Mouse (Mus musculus) CD4-positive, CD25-positive, alpha-beta regulatory T cell, adult 2 months (primary cell): ENCODE measurements around the gene Gm49486.

Source experiments
- DNase-seq: peaks from one replicate; pipeline ENCODE4 v3.0.0-alpha.2; 2012; ENCODE audit warnings: low read depth, low spot score

The Gm49486 gene

GRCm38 (mm10) chr15:79270317-79271123 lies 41.3 kb downstream of the Gm49486 start:
- peak; percentile 93 for DNase-seq

DNA sequence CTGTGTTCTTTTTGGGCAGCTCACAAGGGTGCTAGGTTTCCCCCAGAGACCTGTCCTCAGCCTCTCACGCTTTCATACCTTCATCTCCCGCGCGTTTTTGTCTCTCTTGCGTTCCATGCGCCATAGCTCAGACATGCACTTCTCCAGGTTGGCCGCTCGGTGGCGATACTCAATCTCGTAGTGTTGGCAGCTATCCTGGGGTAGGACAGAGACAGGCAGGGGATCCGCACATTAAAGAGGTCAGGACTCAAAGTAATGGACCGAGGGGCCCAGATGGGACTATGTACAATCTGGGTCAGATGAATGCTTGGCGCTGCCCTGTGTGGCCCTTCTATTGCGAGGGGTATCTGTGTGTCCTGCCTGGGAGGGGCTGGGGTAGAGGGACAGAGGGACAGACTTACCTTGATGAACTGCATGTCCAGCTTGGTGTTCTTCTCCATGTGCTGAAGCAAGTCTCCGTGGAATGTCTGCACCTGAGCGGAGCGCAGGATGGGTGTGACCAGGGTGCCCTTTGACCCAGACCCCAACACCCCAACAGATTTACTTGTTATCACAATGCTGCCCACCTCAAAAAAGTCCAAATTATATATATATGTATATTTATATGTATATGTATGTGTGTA lies 42.0 kb downstream of the Gm49486 start:
- DNase-seq: peak; percentile 88

DNA sequence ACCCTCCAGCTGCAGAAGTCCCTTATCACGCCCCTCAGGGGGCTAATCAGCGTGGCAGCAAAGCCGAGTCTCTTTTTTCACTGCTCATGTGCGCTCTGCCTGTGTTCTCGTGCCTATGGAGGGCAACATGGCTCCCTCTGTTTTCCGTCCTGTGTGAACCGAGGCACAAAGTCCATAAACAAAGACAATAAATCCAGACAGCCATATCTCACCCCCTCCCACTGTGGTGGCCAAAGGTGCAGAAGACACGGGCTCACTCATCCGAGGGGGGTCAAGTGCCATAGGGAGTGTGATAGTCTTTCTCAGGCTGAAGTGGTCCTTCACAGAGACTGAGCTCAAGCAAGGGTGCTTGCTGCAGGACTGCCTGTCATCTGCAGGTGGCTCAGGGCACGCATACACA lies 43.8 kb downstream of the Gm49486 start:
- DNase-seq: no peak

- DNase-seq: no peak
Measured at GRCm38 (mm10) chr15:79277728-79278127, 48.5 kb downstream of the Gm49486 start.

DNA sequence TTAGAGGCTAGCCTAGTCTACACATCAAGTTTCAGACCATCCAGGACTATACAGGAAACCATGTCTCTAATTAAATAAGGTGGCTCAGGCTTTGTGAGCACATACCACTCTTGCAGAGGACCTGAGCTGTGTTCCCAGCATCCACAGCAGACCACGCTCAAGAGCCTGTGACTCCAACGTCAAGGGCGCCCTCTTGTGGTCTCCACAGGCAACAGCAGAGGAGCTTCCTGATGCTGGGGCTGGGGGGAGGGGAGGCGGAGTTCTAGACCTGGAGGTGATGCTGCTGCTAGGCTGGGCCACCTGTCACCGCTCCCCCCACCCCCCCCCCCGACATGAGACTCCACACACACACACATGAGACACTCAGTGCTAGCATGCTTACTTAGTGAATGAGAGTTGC lies 51.0 kb downstream of the Gm49486 start:
- DNase-seq: peak; percentile 78

GRCm38 (mm10) chr15:79280850-79281249 lies 51.7 kb downstream of the Gm49486 start:
- peak; percentile 22 for DNase-seq

GRCm38 (mm10) chr15:79281389-79281788 lies 52.2 kb downstream of the Gm49486 start:
- DNase-seq: peak; percentile 79

DNA sequence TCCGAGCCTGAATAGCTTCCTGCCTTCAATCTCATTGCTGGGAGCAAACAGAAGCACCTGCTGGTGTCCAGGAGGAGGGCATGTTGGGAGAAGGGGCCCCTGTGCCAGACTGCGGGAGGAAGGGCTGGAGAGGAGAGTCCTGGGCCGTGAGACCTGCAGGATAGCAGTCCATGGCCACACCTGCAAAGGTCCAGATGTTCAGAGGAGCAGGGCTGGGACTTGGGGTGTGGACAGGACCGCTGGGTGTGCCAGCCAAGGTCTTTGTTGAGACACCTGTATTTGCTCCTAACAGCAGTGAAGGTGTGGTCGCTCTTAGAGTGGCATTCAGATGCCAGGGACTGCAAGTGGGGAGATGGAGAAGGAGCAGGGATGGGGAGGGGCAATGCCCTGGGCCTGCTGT lies 53.2 kb downstream of the Gm49486 start:
- no peak for DNase-seq

GRCm38 (mm10) chr15:79283371-79283770 lies 54.2 kb downstream of the Gm49486 start:
- no peak for DNase-seq

GRCm38 (mm10) chr15:79285399-79285798 lies 56.2 kb downstream of the Gm49486 start, which contains the start of gene Baiap2l2:
Gene Baiap2l2 (minus strand): TSS chr15:79285537.
- no peak for DNase-seq

GRCm38 (mm10) chr15:79286141-79286540 lies 57.0 kb downstream of the Gm49486 start:
- DNase-seq: no peak

GRCm38 (mm10) chr15:79287091-79287490 lies 57.9 kb downstream of the Gm49486 start:
- no peak for DNase-seq

DNA sequence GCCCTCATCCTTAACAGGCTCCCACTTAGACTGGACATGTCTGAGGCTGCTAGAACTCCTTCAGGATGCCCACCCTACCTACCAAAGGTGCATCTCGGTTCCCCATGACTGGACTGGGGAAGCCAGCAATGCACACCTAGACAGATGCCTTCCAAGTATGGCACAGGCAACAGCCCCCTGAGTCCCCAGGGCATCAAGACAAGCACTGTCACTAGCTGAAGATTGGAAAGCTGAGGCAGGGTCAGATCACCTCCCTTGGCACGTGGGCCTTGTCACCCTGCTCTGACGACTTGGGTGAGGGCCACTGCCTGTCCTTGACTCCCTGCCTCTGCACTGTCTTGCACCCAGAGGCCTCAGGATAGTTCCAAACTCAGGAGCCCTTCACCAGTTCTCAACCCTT lies 59.2 kb downstream of the Gm49486 start:
- no peak for DNase-seq

DNA sequence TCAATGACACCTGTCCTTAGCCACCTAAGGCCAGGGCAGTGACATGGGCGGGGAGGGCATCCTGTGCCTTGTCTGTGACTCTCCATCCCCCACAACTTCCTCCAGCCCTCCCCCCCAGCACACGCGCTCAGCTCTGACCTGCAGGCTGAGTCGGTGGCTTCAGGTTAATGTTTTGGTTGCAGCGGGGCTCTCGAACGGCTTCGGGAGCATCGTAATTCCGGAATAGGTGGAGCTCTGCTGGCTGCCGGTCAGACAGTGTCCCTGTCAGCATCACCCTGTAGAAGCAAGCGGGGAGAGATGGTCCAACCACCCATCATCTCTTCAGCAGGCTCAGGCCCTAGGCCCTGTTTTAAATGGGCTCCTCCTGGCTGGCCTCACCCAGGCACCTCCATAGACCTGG lies 60.2 kb downstream of the Gm49486 start:
- DNase-seq: no peak

GRCm38 (mm10) chr15:79290340-79290739 lies 61.1 kb downstream of the Gm49486 start:
- no peak for DNase-seq

DNA sequence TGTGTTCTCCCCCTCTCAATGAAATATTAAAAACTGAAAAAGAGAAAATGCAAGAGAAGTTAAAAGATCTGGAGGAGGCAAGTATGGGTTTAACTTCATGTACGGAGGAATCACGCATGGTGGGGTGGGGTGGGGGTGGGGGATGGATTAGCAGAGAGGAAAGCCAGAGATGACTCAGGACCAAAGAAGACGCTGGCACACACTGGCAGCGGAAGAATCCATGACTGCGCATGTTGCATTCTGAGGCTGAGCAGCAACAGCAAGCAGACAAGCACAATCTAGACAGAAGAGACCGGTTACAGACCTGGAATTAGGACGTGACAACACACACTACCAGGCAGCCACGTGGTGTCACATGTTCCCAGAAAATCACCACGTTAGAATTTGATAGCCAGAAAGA lies 63.6 kb downstream of the Gm49486 start:
- no peak for DNase-seq

DNA sequence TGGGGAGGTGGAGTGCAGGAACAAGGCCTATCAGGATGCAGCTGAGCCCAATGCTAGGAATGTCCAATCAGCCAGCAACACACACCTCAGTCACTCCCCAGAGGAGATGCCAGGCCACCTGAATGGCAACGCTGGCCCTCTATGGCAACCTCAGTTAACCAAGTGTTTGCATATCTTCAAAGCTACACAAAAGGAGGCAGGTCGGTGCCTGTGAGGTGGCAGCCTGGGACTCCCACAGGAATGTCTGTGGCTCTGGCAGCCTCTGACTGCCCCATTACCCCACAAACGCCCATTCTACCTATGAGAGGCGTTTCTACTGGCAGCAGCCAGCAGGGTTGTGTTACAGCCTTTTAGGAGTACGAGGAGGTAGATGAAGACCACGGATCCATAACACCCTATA lies 69.4 kb downstream of the Gm49486 start:
- DNase-seq: no peak

DNA sequence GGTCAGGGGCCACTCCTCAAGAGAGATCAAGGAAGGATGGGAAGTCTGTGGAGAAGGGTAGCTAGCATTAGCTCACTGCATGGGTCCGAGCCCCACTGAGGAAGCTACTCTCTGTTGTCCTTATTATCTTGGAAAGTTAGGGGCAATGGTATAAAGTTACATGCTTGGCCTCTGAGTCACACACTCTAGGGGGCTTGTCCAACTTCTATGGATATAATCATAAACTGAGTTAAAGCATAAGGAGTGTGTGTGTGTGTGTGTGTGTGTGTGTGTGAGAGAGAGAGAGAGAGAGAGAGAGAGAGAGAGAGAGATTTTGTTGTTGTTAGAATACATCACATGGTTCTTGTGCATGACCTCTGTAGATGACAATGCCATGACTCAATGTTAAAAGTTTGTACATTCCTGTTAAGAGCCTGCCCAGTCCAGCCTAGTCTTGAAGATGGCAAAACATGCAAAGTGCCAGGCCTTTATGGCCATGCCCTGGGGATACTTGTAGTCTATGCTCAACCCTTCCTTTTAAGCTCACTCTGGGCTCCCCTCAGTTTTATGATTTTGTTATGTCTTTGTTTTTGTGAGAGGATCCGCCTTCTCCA lies 70.5 kb downstream of the Gm49486 start:
- no peak for DNase-seq

DNA sequence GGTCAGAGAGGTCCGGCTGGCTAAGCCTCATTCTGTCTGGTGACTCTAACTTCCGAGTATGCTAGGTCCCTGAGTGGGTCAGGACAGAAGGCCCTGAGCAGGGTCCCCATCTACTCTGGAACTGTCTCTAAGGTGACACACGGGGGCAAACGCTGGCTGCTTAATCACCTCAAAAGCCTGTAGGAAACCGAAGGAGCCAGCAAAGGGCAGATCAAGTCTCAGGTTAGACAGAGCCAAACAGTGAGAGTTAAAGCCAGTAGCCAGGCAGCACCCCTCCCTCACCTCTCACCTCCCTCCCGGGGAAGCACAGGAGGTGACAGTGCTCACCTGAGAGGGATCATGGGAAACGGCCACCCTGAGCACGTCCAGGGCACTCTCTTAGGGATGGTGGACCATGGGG lies 74.5 kb downstream of the Gm49486 start:
- DNase-seq: no peak

- no peak for DNase-seq
Measured at GRCm38 (mm10) chr15:79304832-79305231, 75.6 kb downstream of the Gm49486 start.

GRCm38 (mm10) chr15:79306043-79306637 lies 76.9 kb downstream of the Gm49486 start:
- DNase-seq: no peak
